Mouse (Mus musculus) right cerebral cortex, adult 18-20 months (tissue): ENCODE measurements around the gene Thrb.
A peak's percentile ranks its signal among the peaks of the same experiment; 100 is the strongest.

Experiments used
- DNase-seq: peaks from one replicate; pipeline ENCODE4 v3.0.0; 2022; ENCODE audit warnings: mixed read lengths

Gene Thrb

GRCm38 (mm10) chr14:17972665-17973064, 312.6 kb downstream of the Thrb start:
- DNase-seq: no peak

- DNase-seq: no peak
These were observed 315.7 kb downstream of the Thrb start for GRCm38 (mm10) chr14:17975786-17976185.

GRCm38 (mm10) chr14:17978259-17978658, 318.2 kb downstream of the Thrb start:
- DNase-seq: no peak

GRCm38 (mm10) chr14:17981258-17981657, 321.2 kb downstream of the Thrb start:
- no peak for DNase-seq

- DNase-seq: no peak
These were observed 322.0 kb downstream of the Thrb start for GRCm38 (mm10) chr14:17982017-17982416.

GRCm38 (mm10) chr14:17983390-17983789, 323.3 kb downstream of the Thrb start:
- DNase-seq: no peak

GRCm38 (mm10) chr14:17983839-17984238, 323.8 kb downstream of the Thrb start:
- no peak for DNase-seq

- no peak for DNase-seq
These were observed 328.5 kb downstream of the Thrb start for GRCm38 (mm10) chr14:17988580-17988979.

GRCm38 (mm10) chr14:17989182-17989581, 329.1 kb downstream of the Thrb start:
- DNase-seq: no peak

GRCm38 (mm10) chr14:17990186-17990585, 330.1 kb downstream of the Thrb start:
- DNase-seq: no peak

GRCm38 (mm10) chr14:18001886-18002285, 341.8 kb downstream of the Thrb start:
- DNase-seq: no peak

- no peak for DNase-seq
These were observed 343.6 kb downstream of the Thrb start for GRCm38 (mm10) chr14:18003686-18004085.

- no peak for DNase-seq
These were observed 348.5 kb downstream of the Thrb start for GRCm38 (mm10) chr14:18008524-18008923.

GRCm38 (mm10) chr14:18016604-18017003, 356.5 kb downstream of the Thrb start:
- no peak for DNase-seq

GRCm38 (mm10) chr14:18020128-18020527, 360.1 kb downstream of the Thrb start:
- no peak for DNase-seq

- no peak for DNase-seq
These were observed 360.6 kb downstream of the Thrb start for GRCm38 (mm10) chr14:18020636-18021035.

- no peak for DNase-seq
These were observed 361.7 kb downstream of the Thrb start for GRCm38 (mm10) chr14:18021726-18022125.

- DNase-seq: no peak
These were observed 362.3 kb downstream of the Thrb start for GRCm38 (mm10) chr14:18022351-18022750.

GRCm38 (mm10) chr14:18027867-18028266, 367.8 kb downstream of the Thrb start:
- DNase-seq: no peak

- peak; percentile 14 for DNase-seq
These were observed 369.3 kb downstream of the Thrb start for GRCm38 (mm10) chr14:18029181-18029932.

- DNase-seq: no peak
These were observed 371.9 kb downstream of the Thrb start for GRCm38 (mm10) chr14:18031941-18032340.

GRCm38 (mm10) chr14:18036573-18036972, 376.5 kb downstream of the Thrb start:
- no peak for DNase-seq

- peak; percentile 50 for DNase-seq
These were observed 402.2 kb downstream of the Thrb start for GRCm38 (mm10) chr14:18062082-18062772.
